Mouse (Mus musculus) hindbrain, postnatal 0 days (tissue): ENCODE measurements around the gene Pik3c2a. TPM values are rescaled to one million over a fixed set of nuclear protein-coding genes. Genes with fewer than 3 reads are reported as not detected.

Source experiments
- ATAC-seq: fragments of 200-750 bp; cut with Nextera tagmentation; 2 replicates; pipeline ENCODE4 v1.8.0; 2017; ENCODE audit warnings: mild to moderate bottlenecking, moderate TSS enrichment, moderate library complexity
- DNase-seq: peaks from one replicate; pipeline ENCODE4 v3.0.0-alpha.2; 2015; ENCODE audit warnings: low spot score
- H3K27ac ChIP-seq: fragments of 300-500 bp; sonication (generic); 2 replicates; pipeline ENCODE4 v1.5.1; 2014; ENCODE audit warnings: mild to moderate bottlenecking
- H3K27me3 ChIP-seq: fragments of 300-500 bp; sonication (generic); 2 replicates; pipeline ENCODE4 v1.6.1; 2014; ENCODE audit warnings: low read length, mixed read lengths; ENCODE audit not compliant: insufficient read depth
- H3K36me3 ChIP-seq: fragments of 300-500 bp; sonication (generic); 2 replicates; pipeline ENCODE4 v1.6.1; 2014; ENCODE audit warnings: low read length, mixed read lengths; ENCODE audit not compliant: insufficient read depth
- H3K4me1 ChIP-seq: fragments of 300-500 bp; sonication (generic); 2 replicates; pipeline ENCODE4 v1.6.1; 2014; ENCODE audit warnings: antibody characterized with exemption, low read length, mixed read lengths; ENCODE audit not compliant: insufficient read depth
- H3K4me2 ChIP-seq: fragments of 300-500 bp; sonication (generic); 2 replicates; pipeline ENCODE4 v1.6.1; 2014; ENCODE audit warnings: low read depth, mild to moderate bottlenecking, low read length, moderate library complexity, mixed read lengths
- H3K4me3 ChIP-seq: fragments of 300-500 bp; sonication (generic); 2 replicates; pipeline ENCODE4 v1.5.1; 2014; ENCODE audit warnings: low read length
- H3K9ac ChIP-seq: fragments of 300-500 bp; sonication (generic); replicated peaks from 2 replicates; pipeline ENCODE4 v1.6.1; 2014; ENCODE audit warnings: mild to moderate bottlenecking, low read length, moderate library complexity, mixed read lengths
- H3K9me3 ChIP-seq: fragments of 300-500 bp; sonication (generic); 2 replicates; pipeline ENCODE4 v1.6.1; 2016; ENCODE audit warnings: low read length, mixed read lengths
- CTCF ChIP-seq: IDR thresholded peaks from 2 replicates; pipeline ENCODE4 v1.5.1; 2016; ENCODE audit warnings: antibody characterized with exemption, control low read depth, low read depth
- WGBS: fragments of 180-500 bp; shearing (Covaris S2); extraction: QIAGEN DNeasy Blood & Tissue Kit; methylation state at CpG from one replicate; pipeline ENCODE4 v1.1.7; 2014; 5-methylcytosine and 5-hydroxymethylcytosine counted together
- polyA plus RNA-seq: library from polyadenylated mRNA; unstranded; fragments of >200 nt; fragmentation: Nextera tagmentation; extraction: Ambion mirVana; gene quantifications from 2 replicates; pipeline ENCODE4 v1.2.1, GENCODE M21; 2015
- total RNA-seq: library from RNA; depleted of rRNA; stranded (reverse); fragments of >200 nt; gene quantifications from 2 replicates; pipeline ENCODE4 v1.2.3, GENCODE M21; 2014

Gene Pik3c2a
- total and polyA plus RNA-seq, 2 experiments from 2014 or later: 9.5 to 24.3 TPM

DNA sequence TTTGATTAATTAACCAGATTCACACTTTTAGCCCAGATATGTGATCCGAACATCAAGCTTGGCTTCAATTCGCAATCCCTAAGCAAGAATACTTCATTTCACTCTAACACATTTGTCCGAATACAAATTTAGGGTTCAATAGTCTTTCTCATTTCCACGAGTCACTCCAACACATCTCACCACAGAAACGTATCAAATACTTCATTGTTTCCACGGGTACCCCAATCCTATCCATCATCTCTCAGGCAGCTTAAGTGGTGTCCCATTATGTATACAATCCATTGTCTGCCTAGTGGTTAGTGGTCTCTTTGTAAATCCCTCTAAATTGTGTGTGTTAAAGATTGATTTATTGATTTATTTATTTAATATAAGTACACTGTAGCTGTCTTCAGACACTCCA lies 108.1 kb downstream of the Pik3c2a start:
- H3K9me3 ChIP-seq: no peaks in the 10 kb centered on the region
- H3K4me3 ChIP-seq: 0 out of 2 replicates have a peak overlapping the region, but pooled peaks have one; percentile 78
- DNase-seq (no peak), ATAC-seq (no peak)
- H3K4me2 ChIP-seq: peak overlapping the region; percentile 87; the same call in 1 of the 2 replicates
- H3K36me3 ChIP-seq: peaks cover 8% of the 10 kb centered on the region; the same call in 1 of the 2 replicates
- no peak overlapping the region for H3K27ac ChIP-seq
- no peaks in the 10 kb centered on the region for H3K27me3 ChIP-seq
- H3K9ac ChIP-seq: no peak overlapping the region
- WGBS: 69% methylated on average over 6 of the region's 6 CpGs
- TF ChIP-seq CTCF: no peak
- H3K4me1 ChIP-seq: no peaks in the 10 kb centered on the region; the same call in 1 of the 2 replicates

- 24% methylated on average over 8 of the region's 8 CpGs for WGBS
- Histone ChIP-seq H3K36me3 (peaks cover 13% of the 10 kb centered on the region), H3K4me1 (no peaks in the 10 kb centered on the region; the same call in 1 of the 2 replicates), H3K9me3 (no peaks in the 10 kb centered on the region), H3K4me2 (peak overlapping the region; percentile 87), H3K27ac (peak overlapping the region; percentile 91), H3K4me3 (peak overlapping the region; percentile 78), H3K27me3 (no peaks in the 10 kb centered on the region), H3K9ac (peak overlapping the region; percentile 88)
- peak; percentile 6 for DNase-seq
- ATAC-seq: no peak
- no peak for TF ChIP-seq CTCF
Measured at GRCm38 (mm10) chr7:116334669-116335038, 108.6 kb downstream of the Pik3c2a start.

DNA sequence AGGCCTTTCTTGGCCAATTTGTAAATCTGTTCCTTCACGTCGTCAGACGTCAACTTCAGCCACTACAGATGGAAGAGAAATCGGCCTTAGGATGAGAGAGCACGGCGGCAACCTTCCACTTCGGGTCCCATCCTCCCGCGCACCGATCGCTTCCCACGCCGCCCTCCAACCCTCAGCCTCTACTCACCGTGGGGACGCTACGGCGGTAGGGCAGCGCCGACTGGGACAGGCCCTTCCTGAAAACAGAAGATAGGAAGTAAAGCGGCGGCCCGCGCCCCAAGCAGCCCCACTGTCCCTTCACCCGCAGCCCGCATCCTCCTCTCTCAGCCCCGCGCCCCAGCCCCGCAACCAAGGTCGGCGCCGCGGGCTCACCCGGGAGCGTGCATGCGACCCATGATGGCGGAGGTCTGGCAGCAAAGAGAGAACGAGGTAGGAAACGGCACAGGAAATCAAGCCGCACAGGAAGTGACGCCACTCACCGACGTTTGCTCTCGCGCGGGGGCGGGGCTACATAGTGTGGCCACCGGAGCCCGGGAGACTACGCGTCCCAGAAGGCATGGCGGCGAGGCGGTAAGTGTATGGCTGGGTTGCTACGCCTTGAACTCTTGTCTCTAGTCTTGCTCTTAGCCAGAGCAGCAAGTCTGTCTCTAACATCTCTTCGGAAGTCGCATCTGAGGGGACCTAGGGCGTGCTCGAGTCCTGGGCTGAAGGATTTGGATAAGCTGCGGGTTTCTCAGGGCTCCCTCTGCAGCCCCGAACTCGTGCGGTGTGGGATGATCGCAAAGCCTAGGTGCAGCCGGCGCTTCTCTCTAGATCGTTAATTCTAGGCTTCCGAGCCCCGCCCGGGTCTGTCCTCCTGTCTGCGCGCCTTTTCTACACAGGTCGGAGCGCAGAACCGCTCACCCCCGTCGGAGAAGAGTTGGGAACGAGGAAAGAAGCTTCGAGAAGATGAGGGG lies 109.3 kb downstream of the Pik3c2a start, which contains the start of gene Rps13:
Rps13 (minus strand) TSS at position 483 of the 956 bp plus-strand sequence.
- under 1% methylated on average over 77 of the region's 78 CpGs for WGBS
- H3K4me3 ChIP-seq: peak within 1 kb of the TSS; percentile 78
- TF ChIP-seq CTCF: no peak
- peaks cover 14% of the 10 kb centered on the region for H3K36me3 ChIP-seq
- DNase-seq (peak; percentile 99), ATAC-seq (peak; percentile 100)
- H3K9me3 ChIP-seq: no peaks in the 10 kb centered on the region
- peak within 1 kb of the TSS; percentile 88 for H3K9ac ChIP-seq
- peak within 1 kb of the TSS; percentile 91 for H3K27ac ChIP-seq
- H3K4me2 ChIP-seq: peak within 1 kb of the TSS; percentile 87
- no peaks in the 10 kb centered on the region; the same call in 1 of the 2 replicates for H3K4me1 ChIP-seq
- no peaks in the 10 kb centered on the region for H3K27me3 ChIP-seq

DNA sequence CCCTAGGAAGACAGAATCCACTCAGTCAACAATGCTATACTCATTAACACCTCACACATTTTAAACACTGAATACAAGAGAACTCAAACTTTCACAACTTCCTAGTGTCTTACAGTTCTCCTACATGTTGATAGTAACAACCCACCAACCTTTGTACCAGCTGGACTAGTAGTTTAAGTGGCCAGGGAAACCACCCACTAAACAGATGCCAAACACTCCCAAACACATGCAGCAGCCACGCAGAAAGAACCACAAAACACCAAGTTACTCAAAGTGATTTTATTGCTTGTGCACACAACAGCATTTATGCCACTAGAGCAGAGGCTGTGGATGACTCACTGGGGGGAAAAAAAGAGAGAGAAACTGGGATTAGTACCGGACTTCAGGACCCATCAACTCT lies 112.0 kb downstream of the Pik3c2a start:
- DNase-seq (no peak), ATAC-seq (no peak)
- TF ChIP-seq CTCF: no peak
- Histone ChIP-seq H3K27ac (no peak overlapping the region), H3K27me3 (no peaks in the 10 kb centered on the region), H3K4me2 (no peak overlapping the region), H3K36me3 (peaks cover 14% of the 10 kb centered on the region), H3K4me3 (no peak overlapping the region), H3K4me1 (no peaks in the 10 kb centered on the region; the same call in 1 of the 2 replicates), H3K9me3 (no peaks in the 10 kb centered on the region), H3K9ac (no peak overlapping the region)
- WGBS: 95% methylated on average over 2 of the region's 2 CpGs

DNA sequence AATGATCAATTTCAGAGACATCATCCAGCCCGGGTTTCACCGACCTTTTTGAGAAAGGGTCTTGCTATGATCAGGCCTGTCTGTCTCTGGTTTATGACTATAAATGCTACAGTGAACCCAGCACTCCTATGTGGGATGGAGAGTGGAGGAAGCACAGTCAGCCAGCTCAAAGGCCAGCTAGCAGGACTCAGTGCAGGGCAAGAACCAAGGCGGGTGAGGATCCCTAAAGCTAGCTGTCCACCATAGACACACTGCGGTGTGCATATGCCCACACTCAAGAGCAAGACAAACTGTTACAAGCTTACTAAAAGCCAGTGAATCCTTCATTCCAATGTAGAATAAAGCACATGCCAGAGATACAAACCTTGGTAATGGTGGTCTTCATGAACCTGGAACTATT lies 113.4 kb downstream of the Pik3c2a start:
- Histone ChIP-seq H3K4me1 (no peaks in the 10 kb centered on the region; the same call in 1 of the 2 replicates), H3K4me3 (no peak overlapping the region), H3K9ac (no peak overlapping the region), H3K27ac (no peak overlapping the region), H3K4me2 (no peak overlapping the region), H3K27me3 (no peaks in the 10 kb centered on the region), H3K36me3 (peaks cover 14% of the 10 kb centered on the region), H3K9me3 (no peaks in the 10 kb centered on the region)
- WGBS: 88% methylated on average over 4 of the region's 4 CpGs
- ATAC-seq (no peak), DNase-seq (no peak)
- no peak for TF ChIP-seq CTCF

DNA sequence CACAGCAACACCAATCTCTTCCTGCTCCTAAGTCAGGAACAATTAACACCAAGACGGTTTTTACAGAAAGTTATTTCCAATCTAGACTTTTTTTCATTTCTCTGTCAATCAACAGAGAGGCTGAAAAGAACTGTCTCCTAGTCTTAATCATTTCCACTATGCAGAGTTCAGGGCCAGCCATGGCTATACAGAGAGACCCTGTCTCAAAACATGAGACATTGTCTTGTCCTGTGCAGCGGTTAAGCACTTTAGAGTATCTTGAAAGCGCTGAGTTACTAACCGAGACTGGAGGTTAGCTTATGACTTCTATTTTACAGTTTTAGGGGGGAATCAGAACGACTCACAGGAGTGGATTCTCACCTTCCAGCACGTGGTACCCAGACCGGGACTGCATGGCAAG lies 114.5 kb downstream of the Pik3c2a start:
- no peak for TF ChIP-seq CTCF
- H3K9ac ChIP-seq: no peak overlapping the region
- H3K27ac ChIP-seq: no peak overlapping the region
- DNase-seq (no peak), ATAC-seq (no peak)
- no peaks in the 10 kb centered on the region for H3K4me1 ChIP-seq
- no peak overlapping the region for H3K4me3 ChIP-seq
- H3K27me3 ChIP-seq: no peaks in the 10 kb centered on the region
- WGBS: 80% methylated on average over 7 of the region's 7 CpGs
- H3K36me3 ChIP-seq: peaks cover 14% of the 10 kb centered on the region
- H3K9me3 ChIP-seq: no peaks in the 10 kb centered on the region
- no peak overlapping the region for H3K4me2 ChIP-seq

DNA sequence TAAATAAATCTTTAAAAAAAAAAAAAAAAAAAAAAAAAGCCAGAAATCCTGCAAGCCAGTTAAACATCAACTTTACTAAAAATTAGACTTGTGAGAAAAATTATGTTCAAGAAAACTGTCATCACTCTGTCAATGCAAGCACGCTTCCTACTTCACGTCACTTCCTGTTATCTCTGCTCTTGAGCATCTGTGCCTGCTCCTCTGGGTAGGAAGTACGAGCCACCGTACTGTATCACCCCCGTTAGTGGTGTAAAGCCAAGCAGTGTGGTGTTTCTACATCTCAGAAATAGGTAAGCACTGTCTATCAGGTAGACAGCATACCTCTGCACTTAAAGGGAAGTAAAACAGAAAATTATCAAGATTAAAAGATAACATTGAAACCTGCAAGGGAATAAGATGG lies 115.3 kb downstream of the Pik3c2a start:
- ATAC-seq (no peak), DNase-seq (no peak)
- H3K4me2 ChIP-seq: no peak overlapping the region
- no peaks in the 10 kb centered on the region for H3K27me3 ChIP-seq
- H3K27ac ChIP-seq: no peak overlapping the region
- H3K9me3 ChIP-seq: no peaks in the 10 kb centered on the region
- 91% methylated on average over 5 of the region's 5 CpGs for WGBS
- H3K36me3 ChIP-seq: peaks cover 14% of the 10 kb centered on the region
- no peak overlapping the region for H3K9ac ChIP-seq
- H3K4me1 ChIP-seq: no peaks in the 10 kb centered on the region
- H3K4me3 ChIP-seq: no peak overlapping the region
- no peak for TF ChIP-seq CTCF
